Mouse (Mus musculus) intestine, embryonic 14.5 days (tissue): ENCODE measurements at regions not wholly inside any gene's neighbourhood (a gene's known extent, or its start where the extent isn't known, plus 50 kb on each side); places are given as distances from the start of the nearest gene placed in this dataset.

ENCODE experiments used
- ATAC-seq: fragments of 200-750 bp; cut with Nextera tagmentation; replicated peaks from 2 replicates; pipeline ENCODE4 v1.8.0; 2017; ENCODE audit warnings: low read depth, moderate number of reproducible peaks, moderate TSS enrichment, moderate library complexity; ENCODE audit not compliant: low FRiP score, low TSS enrichment
- DNase-seq: peaks from one replicate; pipeline ENCODE4 v3.0.0-alpha.2; 2018; ENCODE audit warnings: low spot score
- H3K27ac ChIP-seq: fragments of 300-500 bp; sonication (generic); 2 replicates; pipeline ENCODE4 v1.5.1; 2014; ENCODE audit warnings: low read depth, mild to moderate bottlenecking, control low read depth
- H3K27me3 ChIP-seq: fragments of 300-500 bp; sonication (generic); replicated peaks from 2 replicates; pipeline ENCODE4 v1.6.1; 2014; ENCODE audit warnings: low read length, control low read depth; ENCODE audit not compliant: control insufficient read depth, insufficient read depth
- H3K36me3 ChIP-seq: fragments of 300-500 bp; sonication (generic); 2 replicates; pipeline ENCODE4 v1.6.1; 2014; ENCODE audit warnings: low read length, control low read depth; ENCODE audit not compliant: control insufficient read depth, insufficient read depth
- H3K4me1 ChIP-seq: fragments of 300-500 bp; sonication (generic); replicated peaks from 2 replicates; pipeline ENCODE4 v1.6.1; 2014; ENCODE audit warnings: low read length, control low read depth, mixed read lengths; ENCODE audit not compliant: control insufficient read depth, insufficient read depth
- H3K4me2 ChIP-seq: fragments of 300-500 bp; sonication (generic); 2 replicates; pipeline ENCODE4 v1.6.1; 2014; ENCODE audit warnings: low read length
- H3K4me3 ChIP-seq: fragments of 300-500 bp; sonication (generic); 2 replicates; pipeline ENCODE4 v1.5.1; 2014; ENCODE audit warnings: low read depth, low read length, control low read depth, mixed read lengths
- H3K9ac ChIP-seq: fragments of 300-500 bp; sonication (generic); 2 replicates; pipeline ENCODE4 v1.6.1; 2014; ENCODE audit warnings: mild to moderate bottlenecking, low read length
- H3K9me3 ChIP-seq: fragments of 300-500 bp; sonication (generic); 2 replicates; pipeline ENCODE4 v1.6.1; 2016; ENCODE audit warnings: low read length, control low read depth; ENCODE audit not compliant: control insufficient read depth
- WGBS: fragments of 180-500 bp; shearing (Covaris S2); extraction: QIAGEN DNeasy Blood & Tissue Kit; methylation state at CpG from one replicate; pipeline ENCODE4 v1.1.7; 2014; 5-methylcytosine and 5-hydroxymethylcytosine counted together

DNA sequence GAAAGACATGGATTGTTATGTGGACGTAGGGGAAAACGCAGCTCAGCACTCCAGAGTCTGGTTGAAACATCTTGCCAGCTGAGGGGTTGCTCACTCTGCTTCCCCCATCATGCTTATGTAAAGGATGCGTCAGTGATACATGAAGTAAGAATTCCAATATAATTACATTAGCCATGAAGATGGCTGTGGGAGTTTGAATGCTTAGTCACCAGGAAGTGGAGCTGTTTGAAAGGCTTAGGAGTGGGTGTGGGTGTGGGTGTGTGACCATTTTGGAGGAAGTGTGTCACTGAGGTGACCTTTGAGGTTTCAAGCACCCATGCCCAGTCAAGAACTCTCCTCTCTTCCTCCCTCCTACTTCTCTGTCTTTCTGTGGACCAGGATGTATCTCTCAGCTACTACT is 295.8 kb downstream of the Scg2 start:
- no peak overlapping the region for H3K4me3 ChIP-seq
- no peak overlapping the region for H3K9ac ChIP-seq
- no peaks in the 10 kb centered on the region for H3K36me3 ChIP-seq
- H3K4me1 ChIP-seq, result no peaks in the 10 kb centered on the region
- H3K27me3 ChIP-seq, result no peaks in the 10 kb centered on the region
- ATAC-seq, result no peak
- no peaks in the 10 kb centered on the region for H3K9me3 ChIP-seq
- WGBS, result 92% methylated on average over 3 of the region's 3 CpGs
- H3K4me2 ChIP-seq, result no peak overlapping the region
- no peak overlapping the region for H3K27ac ChIP-seq
- no peak for DNase-seq
